Mouse (Mus musculus): ENCODE measurements around the gene Ctsll3.
A peak's percentile ranks its signal among the peaks of the same experiment; 100 is the strongest.

The Ctsll3 gene

GRCm38 (mm10) chr13:60748556-60748955 is 54.1 kb downstream of the Ctsll3 start:
- peak in 1 of 2 experiments; percentile 25 for DNase-seq (ENCODE audit: low spot score in 2 of 2)

Measured in thymus, postnatal 10 days (tissue).